Mouse (Mus musculus) hindbrain, embryonic 16.5 days (tissue): ENCODE data around the gene Mtx1. TPM values are rescaled to one million over a fixed set of nuclear protein-coding genes. Genes with fewer than 3 reads are reported as not detected.

ENCODE experiments used
- ATAC-seq: fragments of 200-750 bp; cut with Nextera tagmentation; 2 replicates; pipeline ENCODE4 v1.8.0; 2017; ENCODE audit warnings: moderate TSS enrichment, moderate library complexity
- H3K27ac ChIP-seq: fragments of 300-500 bp; sonication (generic); 2 replicates; pipeline ENCODE4 v1.5.1; 2014; ENCODE audit warnings: low read depth, mild to moderate bottlenecking, control low read depth, low read length, moderate library complexity
- H3K27me3 ChIP-seq: fragments of 300-500 bp; sonication (generic); replicated peaks from 2 replicates; pipeline ENCODE4 v1.6.1; 2014; ENCODE audit warnings: low read length; ENCODE audit not compliant: control insufficient read depth, insufficient read depth
- H3K36me3 ChIP-seq: fragments of 300-500 bp; sonication (generic); 2 replicates; pipeline ENCODE4 v1.6.1; 2014; ENCODE audit warnings: mild to moderate bottlenecking, low read length, moderate library complexity, mixed read lengths; ENCODE audit not compliant: control insufficient read depth, insufficient read depth
- H3K4me1 ChIP-seq: fragments of 300-500 bp; sonication (generic); 2 replicates; pipeline ENCODE4 v1.6.1; 2014; ENCODE audit warnings: low read depth, low read length; ENCODE audit not compliant: control insufficient read depth, insufficient read depth
- H3K4me2 ChIP-seq: fragments of 300-500 bp; sonication (generic); 2 replicates; pipeline ENCODE4 v1.6.1; 2014; ENCODE audit warnings: mild to moderate bottlenecking, low read length, control low read depth, moderate library complexity
- H3K4me3 ChIP-seq: fragments of 300-500 bp; sonication (generic); 2 replicates; pipeline ENCODE4 v1.5.1; 2014; ENCODE audit warnings: mild to moderate bottlenecking, low read length, control low read depth, moderate library complexity
- H3K9ac ChIP-seq: fragments of 300-500 bp; sonication (generic); 2 replicates; pipeline ENCODE4 v1.6.1; 2014; ENCODE audit warnings: low read depth, mild to moderate bottlenecking, control low read depth, low read length, moderate library complexity
- H3K9me3 ChIP-seq: fragments of 300-500 bp; sonication (generic); 2 replicates; pipeline ENCODE4 v1.6.1; 2014; ENCODE audit warnings: mild to moderate bottlenecking, low read length, moderate library complexity; ENCODE audit not compliant: control insufficient read depth
- WGBS: fragments of 180-500 bp; shearing (Covaris S2); extraction: QIAGEN DNeasy Blood & Tissue Kit; methylation state at CpG from one replicate; pipeline ENCODE4 v1.1.7; 2014; 5-methylcytosine and 5-hydroxymethylcytosine counted together
- polyA plus RNA-seq: library from polyadenylated mRNA; unstranded; fragments of >200 nt; fragmentation: Nextera tagmentation; extraction: Ambion mirVana; gene quantifications from 2 replicates; pipeline ENCODE4 v1.2.1, GENCODE M21; 2015

Mtx1 gene
- 163 and 166 TPM in 2 replicates for polyA plus RNA-seq

- ATAC-seq, result no peak; the same call in 1 of the 2 replicates
- H3K36me3 ChIP-seq, result no peaks in the 10 kb centered on the region; the same call in 1 of the 2 replicates
- H3K4me3 ChIP-seq, result peak within 1 kb of the TSS; percentile 48
- H3K4me2 ChIP-seq, result peak within 1 kb of the TSS; percentile 75
- WGBS, result 8% methylated on average over 21 of the region's 21 CpGs
- peak within 1 kb of the TSS; percentile 69 for H3K9ac ChIP-seq
- H3K4me1 ChIP-seq, result peaks cover 50% of the 10 kb centered on the region
- no peaks in the 10 kb centered on the region for H3K9me3 ChIP-seq
- H3K27ac ChIP-seq, result peak within 1 kb of the TSS; percentile 83
- no peaks in the 10 kb centered on the region for H3K27me3 ChIP-seq
Measured at GRCm38 (mm10) chr3:89226900-89227299, at the start of gene Mtx1. Gene Mtx1 (minus strand): TSS chr3:89227088.

GRCm38 (mm10) chr3:89276061-89276460, 49.2 kb upstream of the Mtx1 start:
- Histone ChIP-seq H3K27me3 (no peaks in the 10 kb centered on the region), H3K36me3 (no peaks in the 10 kb centered on the region), H3K27ac (no peak overlapping the region), H3K9me3 (no peaks in the 10 kb centered on the region), H3K4me3 (no peak overlapping the region), H3K4me1 (peaks cover 19% of the 10 kb centered on the region), H3K4me2 (no peak overlapping the region), H3K9ac (no peak overlapping the region)
- ATAC-seq, result no peak
- WGBS, result 94% methylated on average over 13 of the region's 13 CpGs

- ATAC-seq, result no peak
- no peak overlapping the region for H3K4me3 ChIP-seq
- 0 out of 2 replicates have a peak, but pooled peaks cover 3% of the 10 kb centered on the region for H3K36me3 ChIP-seq
- no peaks in the 10 kb centered on the region for H3K9me3 ChIP-seq
- peaks cover 31% of the 10 kb centered on the region for H3K4me1 ChIP-seq
- 55% methylated on average over 6 of the region's 6 CpGs for WGBS
- H3K4me2 ChIP-seq, result no peak overlapping the region
- 0 out of 2 replicates have a peak overlapping the region, but pooled peaks have one; percentile 22 for H3K9ac ChIP-seq
- H3K27ac ChIP-seq, result no peak overlapping the region
- H3K27me3 ChIP-seq, result no peaks in the 10 kb centered on the region
Measured at GRCm38 (mm10) chr3:89271760-89272159, 44.9 kb upstream of the Mtx1 start.

- Histone ChIP-seq H3K4me1 (peaks cover 35% of the 10 kb centered on the region), H3K9me3 (no peaks in the 10 kb centered on the region), H3K9ac (peak overlapping the region; percentile 73), H3K36me3 (0 out of 2 replicates have a peak, but pooled peaks cover 3% of the 10 kb centered on the region), H3K27ac (peak overlapping the region; percentile 76), H3K4me3 (peak overlapping the region; percentile 51), H3K4me2 (peak overlapping the region; percentile 86), H3K27me3 (no peaks in the 10 kb centered on the region)
- ATAC-seq, result no peak
- 58% methylated on average over 6 of the region's 6 CpGs for WGBS
Measured at GRCm38 (mm10) chr3:89270891-89271290, 44.0 kb upstream of the Mtx1 start.

GRCm38 (mm10) chr3:89270051-89270755, 43.3 kb upstream of the Mtx1 start, which contains the start of gene Slc50a1:
Gene Slc50a1 (minus strand): TSS chr3:89270570.
- Histone ChIP-seq H3K36me3 (0 out of 2 replicates have a peak, but pooled peaks cover 3% of the 10 kb centered on the region), H3K27me3 (no peaks in the 10 kb centered on the region), H3K4me2 (peak within 1 kb of the TSS; percentile 86), H3K4me1 (peaks cover 37% of the 10 kb centered on the region), H3K9ac (peak within 1 kb of the TSS; percentile 73), H3K4me3 (peak within 1 kb of the TSS; percentile 51), H3K9me3 (no peaks in the 10 kb centered on the region), H3K27ac (peak within 1 kb of the TSS; percentile 76)
- WGBS, result 2% methylated on average over 39 of the region's 39 CpGs
- ATAC-seq, result peak; percentile 68

GRCm38 (mm10) chr3:89268916-89269315, 42.0 kb upstream of the Mtx1 start:
- WGBS, result 55% methylated on average over 8 of the region's 8 CpGs
- no peak overlapping the region for H3K4me3 ChIP-seq

GRCm38 (mm10) chr3:89266439-89266893, 39.6 kb upstream of the Mtx1 start:
- no peaks in the 10 kb centered on the region for H3K9me3 ChIP-seq
- H3K27ac ChIP-seq, result peak overlapping the region; percentile 74
- H3K4me1 ChIP-seq, result peaks cover 37% of the 10 kb centered on the region
- H3K4me2 ChIP-seq, result peak overlapping the region; percentile 98
- no peaks in the 10 kb centered on the region for H3K27me3 ChIP-seq
- 0 out of 2 replicates have a peak, but pooled peaks cover 3% of the 10 kb centered on the region for H3K36me3 ChIP-seq
- under 1% methylated on average over 20 of the region's 20 CpGs for WGBS
- peak overlapping the region; percentile 83 for H3K9ac ChIP-seq
- peak; percentile 88 for ATAC-seq
- peak overlapping the region; percentile 75 for H3K4me3 ChIP-seq

More at GRCm38 (mm10) chr3:89268916-89269315, 42.0 kb upstream of the Mtx1 start:
- Histone ChIP-seq H3K9me3 (no peaks in the 10 kb centered on the region), H3K36me3 (0 out of 2 replicates have a peak, but pooled peaks cover 3% of the 10 kb centered on the region), H3K27me3 (no peaks in the 10 kb centered on the region), H3K9ac (no peak overlapping the region; the same call in 1 of the 2 replicates), H3K27ac (no peak overlapping the region), H3K4me1 (peaks cover 37% of the 10 kb centered on the region), H3K4me2 (peak overlapping the region; percentile 86; the same call in 1 of the 2 replicates)
- no peak for ATAC-seq

GRCm38 (mm10) chr3:89262417-89262816, 35.5 kb upstream of the Mtx1 start:
- H3K27me3 ChIP-seq, result no peaks in the 10 kb centered on the region
- H3K9ac ChIP-seq, result no peak overlapping the region
- H3K4me1 ChIP-seq, result peaks cover 13% of the 10 kb centered on the region
- no peak overlapping the region for H3K4me2 ChIP-seq
- H3K4me3 ChIP-seq, result no peak overlapping the region
- 76% methylated on average over 10 of the region's 10 CpGs for WGBS
- H3K36me3 ChIP-seq, result no peaks in the 10 kb centered on the region
- ATAC-seq, result no peak
- no peaks in the 10 kb centered on the region for H3K9me3 ChIP-seq
- H3K27ac ChIP-seq, result no peak overlapping the region

GRCm38 (mm10) chr3:89260211-89260610, 33.3 kb upstream of the Mtx1 start:
- no peaks in the 10 kb centered on the region for H3K36me3 ChIP-seq
- H3K9ac ChIP-seq, result no peak overlapping the region
- ATAC-seq, result no peak
- H3K4me1 ChIP-seq, result no peaks in the 10 kb centered on the region
- H3K27me3 ChIP-seq, result no peaks in the 10 kb centered on the region
- H3K4me3 ChIP-seq, result no peak overlapping the region
- 71% methylated on average over 3 of the region's 3 CpGs for WGBS
- H3K27ac ChIP-seq, result no peak overlapping the region
- no peak overlapping the region for H3K4me2 ChIP-seq
- no peaks in the 10 kb centered on the region for H3K9me3 ChIP-seq
